Mouse (Mus musculus) common myeloid progenitor, adult 5-6 weeks (primary cell): ENCODE data around the gene Atp13a2. TPM values are rescaled to one million over a fixed set of nuclear protein-coding genes. Genes with fewer than 3 reads are reported as not detected.

Experiments used
- ATAC-seq: replicated peaks from 2 replicates; pipeline ENCODE4 v1.8.0; 2016; ENCODE audit warnings: low read depth, mild to moderate bottlenecking, moderate TSS enrichment, inconsistent platforms; ENCODE audit not compliant: poor library complexity, severe bottlenecking
- total RNA-seq: library from RNA; stranded (forward); fragments of 200-1000, 187-1606 nt; gene quantifications from 2 replicates; pipeline ENCODE4 v1.2.3, GENCODE M21; 2017

Atp13a2 gene
- total RNA-seq, 1 experiment from 2014 or later = 63.3 TPM

- no peak for ATAC-seq
Observed at GRCm38 (mm10) chr4:140961467-140962206, 25.0 kb upstream of the Atp13a2 start.

DNA sequence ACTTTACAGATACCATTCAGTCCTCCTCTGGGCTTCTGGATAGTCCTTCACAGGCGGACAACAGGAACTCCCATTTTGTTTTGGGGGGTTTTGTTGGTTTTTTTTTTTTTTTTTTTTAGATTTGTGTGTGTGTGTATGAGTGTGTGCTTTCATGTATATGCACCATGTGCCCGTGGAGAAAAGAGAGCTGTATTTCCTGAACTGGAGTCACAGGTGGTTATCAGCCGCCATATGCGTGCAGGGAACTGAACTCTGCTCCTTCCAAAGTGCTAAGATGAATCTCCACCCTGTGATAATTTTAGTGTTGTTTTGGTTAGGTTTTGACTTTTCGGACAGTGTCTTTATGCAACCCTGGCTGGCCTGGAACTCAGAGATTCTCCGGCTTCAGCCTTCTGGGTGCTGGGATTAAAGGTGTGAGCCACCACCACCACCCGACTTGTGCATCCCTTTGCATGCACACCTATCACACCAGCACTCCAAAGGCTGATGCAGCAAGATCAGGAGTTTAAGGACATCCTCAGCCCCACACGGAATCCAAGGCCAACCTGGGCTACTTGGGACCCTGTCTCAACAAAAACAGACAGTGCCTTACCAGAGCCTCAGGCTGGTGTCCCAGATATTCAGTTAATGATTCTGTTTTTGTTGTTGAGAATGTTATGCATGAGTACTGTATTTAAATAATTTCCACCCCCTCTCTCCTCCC lies 24.3 kb upstream of the Atp13a2 start:
- no peak for ATAC-seq

GRCm38 (mm10) chr4:140962950-140963349 lies 23.7 kb upstream of the Atp13a2 start:
- ATAC-seq = no peak

DNA sequence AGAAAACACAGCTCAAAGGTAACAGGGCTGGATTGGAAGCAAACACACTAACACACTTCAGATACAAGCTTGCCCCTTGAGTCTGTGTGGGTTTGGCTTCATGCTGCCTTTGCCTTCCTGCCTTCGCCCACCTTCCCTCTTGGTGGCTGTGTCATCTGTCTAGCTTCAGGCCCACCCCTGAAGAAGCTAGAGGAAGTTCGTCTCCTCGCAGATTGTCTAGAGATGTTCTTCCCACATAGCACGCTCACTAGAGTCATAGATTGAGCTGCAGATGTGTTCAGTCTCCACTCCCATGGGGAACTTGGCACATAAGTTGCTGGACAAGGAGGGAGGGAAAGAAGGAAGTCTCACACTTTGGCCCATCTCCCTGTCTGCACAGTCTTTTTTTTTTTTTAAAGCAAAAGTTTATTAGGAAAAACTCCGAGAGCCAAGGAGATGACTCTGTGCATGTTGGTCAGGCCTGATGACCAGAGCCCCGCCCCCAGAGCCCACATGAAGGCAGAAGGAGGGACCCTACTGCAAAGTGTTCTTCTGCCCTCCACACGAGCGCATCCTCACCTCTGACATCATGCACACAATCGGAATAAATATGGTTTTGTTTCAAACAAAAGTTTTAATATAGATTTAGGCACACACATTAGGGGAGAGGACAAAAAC lies 22.6 kb upstream of the Atp13a2 start:
- no peak for ATAC-seq

DNA sequence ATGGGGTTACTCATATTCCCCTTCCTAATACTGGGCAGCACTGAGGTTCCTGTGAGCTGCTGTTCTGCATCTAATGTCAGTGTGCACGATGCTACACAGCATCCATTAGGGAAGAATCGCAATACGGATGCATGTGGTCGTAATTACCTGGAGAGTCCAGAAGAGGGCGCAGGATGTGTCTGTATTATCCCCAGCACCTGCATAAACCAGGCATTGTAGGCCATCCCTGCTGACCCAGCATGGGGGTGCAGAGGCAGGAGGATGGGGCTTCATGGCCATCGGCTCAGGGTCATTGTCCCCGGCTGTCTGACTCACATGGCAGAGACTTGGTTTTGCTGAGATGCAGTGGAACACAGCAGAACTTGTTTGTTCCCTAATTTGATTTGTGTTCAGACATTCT lies 22.1 kb upstream of the Atp13a2 start:
- peak; percentile 46 for ATAC-seq

GRCm38 (mm10) chr4:140967386-140968159 lies 19.1 kb upstream of the Atp13a2 start:
- ATAC-seq = no peak

GRCm38 (mm10) chr4:140971691-140972090 lies 15.0 kb upstream of the Atp13a2 start:
- ATAC-seq = no peak

GRCm38 (mm10) chr4:140974408-140974807 lies 12.3 kb upstream of the Atp13a2 start:
- ATAC-seq = no peak

- peak; percentile 66 for ATAC-seq
Observed at GRCm38 (mm10) chr4:140975356-140975755, 11.3 kb upstream of the Atp13a2 start.

DNA sequence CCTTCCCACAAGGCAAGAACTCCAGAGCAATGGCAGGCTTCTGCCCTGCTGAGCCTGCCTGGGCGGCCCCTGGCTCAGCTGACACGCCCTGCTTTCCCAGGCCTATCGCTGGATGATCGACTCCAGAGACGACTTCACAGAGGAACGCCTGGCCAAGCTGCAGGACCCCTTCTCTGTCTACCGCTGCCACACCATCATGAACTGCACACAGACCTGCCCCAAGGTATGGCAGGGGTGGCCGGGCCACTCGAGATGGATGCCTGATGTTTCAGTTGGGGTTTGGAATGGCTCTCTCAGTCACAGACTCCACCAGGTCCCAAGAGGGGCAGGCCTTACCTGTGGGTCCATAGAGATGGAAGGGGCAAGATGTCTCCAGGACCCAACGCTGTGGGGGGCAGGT lies 9.4 kb upstream of the Atp13a2 start:
- ATAC-seq = no peak

DNA sequence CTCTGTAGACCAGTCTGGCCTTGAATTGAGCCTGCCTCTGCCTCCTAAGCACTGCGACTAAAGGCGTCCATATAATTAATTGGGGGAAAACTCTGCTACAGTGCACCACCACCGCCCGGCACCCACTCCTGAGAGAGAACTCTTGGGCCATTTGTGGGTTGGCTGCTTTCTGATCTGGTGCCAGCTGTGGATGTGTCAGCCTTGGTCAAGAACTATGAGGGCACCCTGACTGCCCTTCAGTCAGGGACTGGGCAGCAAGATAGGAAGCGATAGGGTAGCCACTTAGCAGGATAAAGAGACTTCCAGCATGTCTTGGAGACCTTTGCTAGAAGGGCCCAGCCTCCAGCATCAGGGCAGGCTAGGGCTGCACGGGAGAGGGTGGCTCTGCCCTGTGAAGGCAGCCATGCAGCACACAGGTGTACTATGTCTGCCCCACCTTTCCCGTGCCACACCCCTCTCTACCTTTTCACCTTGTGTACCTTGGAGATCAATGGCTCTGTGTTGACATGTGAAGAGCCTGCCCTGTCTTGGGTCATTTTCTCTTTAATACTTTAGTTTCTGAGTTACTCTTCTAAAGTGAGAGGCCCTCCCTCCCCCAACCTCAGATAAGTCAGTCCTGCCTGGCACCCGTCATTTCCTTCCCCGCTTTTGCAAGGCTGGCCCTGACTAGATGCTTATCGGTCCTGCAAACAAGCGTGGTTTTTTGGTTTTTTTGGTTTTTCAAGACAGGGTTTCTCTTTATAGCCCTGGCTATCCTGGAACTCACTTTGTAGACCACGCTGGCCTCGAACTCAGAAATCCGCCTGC lies 8.6 kb upstream of the Atp13a2 start:
- ATAC-seq = peak; percentile 55

GRCm38 (mm10) chr4:140981605-140982004 lies 5.1 kb upstream of the Atp13a2 start:
- ATAC-seq = no peak

- ATAC-seq = no peak
Observed at GRCm38 (mm10) chr4:140982808-140983207, 3.9 kb upstream of the Atp13a2 start.

- ATAC-seq = peak; percentile 90
Observed at GRCm38 (mm10) chr4:140983442-140983841, 3.2 kb upstream of the Atp13a2 start.

- no peak for ATAC-seq
Observed at GRCm38 (mm10) chr4:140984544-140984943, 2.1 kb upstream of the Atp13a2 start.

- ATAC-seq = no peak
Observed at GRCm38 (mm10) chr4:140986024-140986710, 506 bp upstream of the Atp13a2 start.

DNA sequence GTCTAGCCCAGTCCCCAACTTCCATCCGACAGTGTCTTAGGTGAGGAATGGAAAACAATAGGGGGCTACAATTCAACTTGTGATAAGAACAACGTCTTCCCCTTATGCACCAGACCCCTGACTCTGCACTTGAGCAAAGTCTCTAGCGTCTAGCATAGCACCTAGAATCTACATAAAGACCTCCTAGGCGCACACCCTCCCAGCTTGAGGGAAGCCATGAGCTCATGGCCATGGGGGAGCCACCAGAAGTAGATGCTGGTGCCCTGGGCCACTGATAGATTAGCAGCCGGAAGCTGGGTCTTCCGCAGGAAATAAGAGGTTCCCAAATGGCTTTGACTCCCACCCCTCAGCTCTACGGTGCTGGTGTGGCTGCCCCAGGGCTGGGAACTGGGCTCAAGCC lies 803 bp downstream of the Atp13a2 start:
- ATAC-seq = peak; percentile 40

DNA sequence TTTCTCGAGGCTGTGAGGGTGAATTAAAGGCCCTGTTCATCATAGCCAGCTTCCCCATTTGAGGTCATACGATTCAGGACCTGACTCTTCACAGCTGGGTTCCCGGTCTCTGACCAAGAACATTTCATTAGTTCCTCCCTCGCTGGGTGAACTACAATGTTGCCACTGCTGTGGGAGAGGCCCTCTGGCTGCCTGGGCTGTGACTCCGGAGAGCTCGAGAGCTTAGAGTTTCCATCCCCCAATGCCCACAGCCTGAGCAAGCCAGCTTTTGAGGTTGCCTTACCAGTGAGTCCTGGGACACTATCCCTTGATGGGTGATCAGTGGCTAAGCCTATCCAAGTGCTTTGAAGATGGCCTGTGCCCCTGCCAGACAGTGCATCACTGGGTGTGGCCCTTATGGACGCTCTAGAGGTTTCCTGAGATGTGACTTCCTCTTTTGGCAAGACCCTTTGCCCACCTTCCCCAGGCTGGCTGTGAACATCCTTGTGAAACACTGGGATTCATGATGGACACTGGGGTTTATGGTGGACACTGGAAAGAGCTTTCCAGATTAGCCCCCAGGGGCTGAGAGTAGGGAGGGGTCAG lies 2.1 kb downstream of the Atp13a2 start:
- peak; percentile 37 for ATAC-seq

DNA sequence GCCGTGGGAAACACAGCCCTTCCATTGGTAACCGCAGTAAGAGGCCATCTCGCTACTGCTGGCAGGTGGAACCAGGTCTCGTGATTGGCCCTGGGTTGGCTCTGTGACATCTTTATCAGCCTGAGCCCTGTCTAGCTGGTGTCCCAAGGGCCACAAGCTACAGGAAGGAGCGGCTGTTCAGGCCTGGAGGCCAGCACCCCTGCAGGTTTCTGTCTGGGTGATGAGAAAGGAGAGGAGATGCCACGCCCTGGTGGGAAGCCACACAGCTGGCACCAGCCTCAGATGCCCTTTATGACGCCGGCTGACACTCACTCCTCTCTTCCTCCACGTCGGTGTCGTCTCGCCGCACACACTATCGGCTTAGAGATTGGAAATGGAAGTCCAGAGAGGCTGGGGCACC lies 2.8 kb downstream of the Atp13a2 start:
- peak; percentile 17; the same call in 1 of the 2 replicates for ATAC-seq
